Mouse (Mus musculus) testis, postnatal 14 days (tissue): Measurements from ENCODE around the gene Slc28a2.
"Not testable (repeated sequence)": the region's sequence is repeated elsewhere in the genome, so short reads cannot be mapped to it uniquely, and the experiment has no call there.

Experiments used
- DNase-seq: peaks from one replicate; pipeline ENCODE4 v3.0.0; 2021; ENCODE audit warnings: low spot score

Slc28a2 gene

DNA sequence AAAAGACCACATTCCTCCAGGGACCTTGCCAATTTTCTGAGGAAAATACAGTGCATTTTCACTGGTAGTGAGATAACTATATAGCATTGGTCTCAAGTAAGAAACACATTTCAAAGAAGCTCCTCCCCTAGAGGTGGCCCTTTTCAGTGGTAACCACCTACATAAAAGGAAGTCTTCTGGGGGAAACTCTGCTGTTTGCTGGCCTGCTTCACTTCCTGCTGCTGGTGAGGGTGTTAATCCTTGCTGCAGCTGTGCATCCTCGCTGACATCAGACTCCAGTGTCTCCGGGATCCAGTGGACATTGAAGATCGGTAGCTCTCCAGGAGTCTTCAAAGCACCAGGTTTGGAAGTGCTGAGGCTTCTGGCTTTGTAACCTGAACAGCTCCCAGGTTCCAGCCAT is at the start of gene Slc28a2:
Slc28a2 (plus strand) TSS at position 278 of the 400 bp plus-strand sequence.
- DNase-seq, result not testable (repeated sequence)

DNA sequence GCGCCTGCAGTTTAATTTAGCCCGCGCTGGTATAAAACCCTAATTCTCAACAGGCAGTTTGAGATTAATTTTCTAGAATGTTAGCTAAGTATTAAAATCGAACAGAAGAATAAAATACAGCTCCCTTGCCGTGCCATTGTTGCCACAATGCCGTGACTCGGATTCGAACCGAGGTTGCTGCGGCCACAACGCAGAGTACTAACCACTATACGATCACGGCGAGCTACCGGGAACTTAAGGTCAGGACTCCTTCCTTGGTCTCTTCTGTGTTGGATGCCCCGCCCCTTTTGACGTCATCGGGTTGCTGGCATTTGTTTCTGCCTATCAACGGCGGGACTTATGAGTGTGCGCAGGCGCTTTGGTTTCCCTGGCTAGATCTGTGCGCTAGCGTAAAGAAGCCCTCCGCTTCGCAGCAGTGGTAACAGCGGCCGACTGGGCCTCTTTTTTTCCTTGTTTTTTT is 49.0 kb upstream of the Slc28a2 start:
- peak; percentile 94 for DNase-seq

DNA sequence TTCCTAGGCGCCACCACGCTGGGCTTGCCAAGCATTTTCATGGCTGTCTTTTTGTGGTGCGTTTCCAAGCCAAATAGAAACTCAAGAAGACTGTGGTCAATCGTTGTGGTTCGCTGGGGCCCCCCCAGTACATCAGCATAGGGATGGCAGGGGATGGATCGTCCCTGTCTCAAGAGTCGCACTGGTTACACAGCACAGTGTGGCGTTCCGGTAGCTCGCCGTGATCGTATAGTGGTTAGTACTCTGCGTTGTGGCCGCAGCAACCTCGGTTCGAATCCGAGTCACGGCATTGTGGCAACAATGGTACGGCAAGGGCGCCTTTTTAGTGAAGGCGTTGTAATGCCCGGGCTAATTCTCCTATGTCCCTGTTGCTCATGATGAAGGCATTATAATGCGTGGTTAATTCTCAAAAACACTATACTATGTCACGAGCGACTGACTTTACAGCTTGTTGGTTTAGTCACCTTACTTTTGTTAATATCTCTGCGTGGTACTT is 48.5 kb upstream of the Slc28a2 start:
- peak; percentile 66 for DNase-seq

DNA sequence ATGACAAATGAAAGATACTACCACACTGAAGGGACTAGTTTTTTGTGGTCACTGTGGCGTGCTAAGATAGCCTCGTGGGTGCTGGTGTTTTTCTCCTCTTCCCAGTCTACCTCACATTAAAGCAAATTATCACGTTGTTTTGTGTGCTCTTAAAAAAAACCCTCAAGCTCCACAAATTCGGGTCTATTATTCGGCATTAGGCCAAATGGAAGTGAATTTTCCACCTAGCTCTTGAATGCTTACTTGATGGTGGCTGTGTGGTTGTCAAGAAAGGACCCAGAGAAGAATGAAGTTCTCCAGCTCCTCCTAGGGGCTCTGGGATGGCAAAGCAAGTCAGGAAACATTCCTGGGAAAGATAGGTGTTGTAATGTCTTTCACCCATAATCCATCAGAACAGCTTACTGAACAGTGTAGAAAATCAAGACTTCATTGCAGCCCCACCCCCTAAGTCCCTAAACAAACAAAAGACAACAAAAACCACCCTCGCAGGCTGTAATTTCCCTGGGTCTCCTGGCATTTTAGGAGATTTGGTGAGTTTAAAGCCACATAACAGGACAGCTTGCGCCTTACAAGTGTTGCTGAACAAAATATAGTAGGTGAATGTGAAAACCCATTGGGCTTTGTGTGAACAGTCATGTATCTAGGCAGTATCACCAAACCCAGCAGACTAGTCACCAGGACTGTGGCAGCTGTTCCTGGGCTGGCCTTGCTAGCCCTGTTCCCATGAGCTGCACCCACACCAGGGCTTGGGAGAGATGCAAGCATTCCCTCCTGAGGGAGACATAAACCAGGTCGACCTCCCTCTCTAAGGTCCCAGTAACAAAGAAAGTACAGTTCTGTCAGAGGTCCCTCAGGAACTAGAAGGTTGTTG is 47.6 kb upstream of the Slc28a2 start:
- no peak for DNase-seq

DNA sequence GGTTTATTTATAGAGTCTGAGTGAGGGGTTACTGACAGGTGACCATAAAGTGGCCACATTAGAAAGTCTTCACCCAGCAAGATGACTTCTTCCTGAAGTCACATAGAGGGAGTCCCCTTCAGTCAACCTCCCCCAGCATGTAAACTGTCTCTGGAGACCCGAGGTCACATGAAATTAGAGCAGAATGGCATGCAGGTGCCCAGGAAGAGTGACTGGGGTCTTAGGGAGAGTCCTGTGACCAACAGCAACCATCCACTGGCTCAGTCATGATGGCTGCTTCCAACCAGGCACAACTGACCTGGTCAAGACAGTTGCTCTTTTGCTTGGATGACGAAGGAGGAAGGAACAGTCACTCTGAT is 47.0 kb upstream of the Slc28a2 start:
- DNase-seq, result no peak

DNA sequence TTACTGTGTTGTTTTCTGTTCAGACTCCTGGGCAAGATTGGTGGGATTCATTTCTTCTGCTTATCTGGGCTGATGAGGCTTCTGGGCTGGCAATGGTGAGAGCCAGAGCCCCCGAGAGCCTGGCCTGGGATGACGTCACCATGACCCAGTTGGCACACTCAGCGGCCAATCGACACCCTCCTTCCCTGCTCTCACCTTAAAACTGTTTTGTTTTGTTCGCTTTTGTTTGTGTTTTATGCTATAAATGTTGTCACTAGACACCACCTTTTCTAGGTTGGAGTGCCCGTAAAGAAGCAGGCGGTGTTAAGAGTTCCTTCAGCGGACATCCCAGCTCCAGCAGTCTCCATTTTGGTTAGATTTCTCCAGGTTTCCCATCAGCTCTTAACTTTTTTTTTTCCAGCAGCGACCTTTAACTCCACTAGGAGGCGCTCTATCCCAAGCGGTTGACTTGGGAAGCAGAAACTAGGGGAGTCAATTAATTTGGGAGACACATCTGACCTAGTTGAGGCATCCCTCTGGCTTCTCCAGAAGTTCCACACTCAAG is 45.4 kb upstream of the Slc28a2 start:
- DNase-seq, result peak; percentile 36

DNA sequence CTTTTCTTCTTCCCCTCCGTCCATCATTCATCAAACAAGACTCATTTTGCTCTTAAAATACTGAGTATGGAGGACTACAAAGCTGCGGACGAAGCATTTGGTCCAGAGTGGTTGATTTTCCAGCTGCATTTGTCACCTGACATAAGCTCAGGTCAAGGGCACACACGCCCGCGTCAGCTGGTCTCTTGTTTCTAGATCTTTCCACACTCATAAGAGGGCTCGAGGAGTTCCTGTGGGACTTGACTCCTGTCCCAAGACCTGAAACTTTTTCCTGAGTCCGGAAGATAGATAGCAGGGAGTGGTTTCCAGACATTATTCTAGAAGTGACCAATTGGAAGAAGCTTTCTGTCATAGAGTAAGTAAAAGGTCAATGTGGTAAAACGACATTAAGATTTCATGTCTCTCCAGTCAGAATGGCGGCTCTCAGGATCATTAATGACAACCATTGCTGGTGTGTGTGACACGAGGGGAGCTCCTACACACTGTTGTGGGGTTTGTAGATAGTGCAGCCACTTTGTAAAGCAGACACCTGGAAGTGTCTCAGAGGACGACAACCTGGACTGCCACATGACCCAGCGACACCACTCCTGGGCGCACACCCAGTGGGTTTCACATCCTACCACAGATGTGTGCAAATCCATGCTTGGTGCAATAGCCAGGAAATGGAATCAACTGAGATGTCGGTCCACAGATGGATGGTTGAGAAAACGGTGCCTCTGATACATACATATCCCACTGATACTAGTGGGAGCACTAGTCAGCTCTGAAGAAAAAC is 44.8 kb upstream of the Slc28a2 start:
- no peak for DNase-seq

DNA sequence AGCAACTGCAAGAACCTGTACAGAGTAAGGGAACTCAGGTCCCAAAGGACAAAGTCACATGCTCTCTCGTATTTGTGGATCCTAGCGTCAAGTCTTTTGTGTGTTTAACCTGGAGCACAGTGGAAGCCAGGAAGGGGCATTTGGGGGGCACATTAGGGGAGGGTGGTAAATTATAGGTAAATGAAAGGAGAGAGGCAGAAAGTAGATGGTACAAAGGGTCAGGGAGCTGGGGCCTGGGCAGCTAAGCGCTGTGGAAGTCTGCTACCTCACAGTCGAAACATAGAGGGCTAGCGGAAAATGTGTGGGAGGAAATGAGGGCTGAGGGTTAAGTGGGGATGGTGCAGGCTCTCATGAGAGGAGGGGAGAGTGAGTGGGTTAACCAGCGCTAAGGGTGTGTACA is 44.2 kb upstream of the Slc28a2 start:
- DNase-seq, result no peak

DNA sequence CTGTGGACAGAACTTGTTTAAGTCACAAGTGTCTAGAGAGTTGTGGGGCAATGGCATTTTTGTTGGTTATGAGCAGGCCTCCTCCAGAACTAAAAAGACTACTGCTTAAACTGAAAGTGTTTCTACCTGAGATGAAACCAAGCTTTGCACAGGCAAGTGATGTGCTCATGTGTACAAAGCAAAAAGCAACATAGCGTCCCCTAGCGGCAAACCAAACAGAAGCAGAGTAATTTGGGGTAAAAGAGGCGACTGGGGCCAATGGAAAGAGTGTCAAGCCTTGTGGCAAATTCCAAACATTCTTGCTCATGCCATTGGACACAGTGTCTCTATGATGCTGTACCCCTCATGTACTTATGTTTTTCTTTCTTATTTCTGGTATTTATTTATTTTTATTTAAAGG is 41.2 kb upstream of the Slc28a2 start:
- no peak for DNase-seq

DNA sequence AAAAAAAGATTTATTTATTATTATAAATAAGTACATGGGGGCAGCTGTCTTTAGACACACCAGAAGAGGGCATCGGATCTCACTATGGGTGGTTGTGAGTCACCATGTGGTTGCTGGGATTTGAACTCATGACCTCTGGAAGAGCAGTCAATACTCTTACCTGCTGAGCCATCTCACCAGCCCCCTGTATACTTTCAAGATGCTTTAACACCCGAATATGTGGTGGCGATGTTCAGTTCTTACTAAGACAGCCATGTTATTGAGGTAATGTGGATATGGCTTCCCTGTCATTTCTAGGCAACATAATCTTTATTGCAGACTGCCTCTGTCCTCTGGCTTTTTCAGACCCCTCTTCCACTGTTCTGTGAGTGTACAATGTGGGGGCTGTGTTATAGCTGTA is 39.1 kb upstream of the Slc28a2 start:
- not testable (repeated sequence) for DNase-seq

DNA sequence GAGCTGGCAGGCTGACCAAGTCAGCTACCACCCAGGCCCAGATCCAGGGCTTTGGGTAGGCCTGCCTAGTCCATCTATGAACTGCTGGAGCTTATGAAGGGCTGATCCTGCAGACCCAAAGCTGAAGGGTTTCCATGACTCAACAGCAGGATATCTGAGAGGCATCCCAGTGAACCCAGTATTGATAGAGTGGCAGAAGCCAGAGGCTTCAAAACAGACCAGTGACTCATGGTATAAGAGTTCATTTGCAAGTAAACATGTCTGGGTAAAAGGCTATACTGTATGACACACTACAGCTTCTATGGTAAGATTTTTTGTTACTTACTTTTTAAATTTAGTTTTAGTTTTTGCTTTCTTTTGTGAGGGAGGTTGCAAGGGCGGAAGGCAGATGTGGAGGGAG is 30.1 kb upstream of the Slc28a2 start:
- no peak for DNase-seq

DNA sequence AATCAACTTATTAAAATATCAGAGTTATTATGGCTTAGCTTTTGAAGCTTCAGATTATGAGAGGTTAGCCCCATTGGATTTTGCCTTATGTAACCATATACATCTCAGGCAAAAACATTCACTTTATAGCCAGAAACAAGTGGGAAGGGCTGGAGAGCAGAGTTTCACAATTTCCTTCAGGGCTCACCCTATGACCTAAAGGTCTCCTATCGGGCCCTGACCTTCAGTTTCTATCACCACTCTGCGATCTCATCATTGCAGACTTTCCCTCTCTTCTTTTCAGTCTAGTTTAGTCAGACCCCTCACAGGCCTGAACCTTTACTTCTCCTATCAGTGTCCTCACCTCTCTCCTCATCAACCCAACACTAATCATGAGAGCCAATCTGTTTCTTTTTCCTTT is 18.7 kb upstream of the Slc28a2 start:
- no peak for DNase-seq

DNA sequence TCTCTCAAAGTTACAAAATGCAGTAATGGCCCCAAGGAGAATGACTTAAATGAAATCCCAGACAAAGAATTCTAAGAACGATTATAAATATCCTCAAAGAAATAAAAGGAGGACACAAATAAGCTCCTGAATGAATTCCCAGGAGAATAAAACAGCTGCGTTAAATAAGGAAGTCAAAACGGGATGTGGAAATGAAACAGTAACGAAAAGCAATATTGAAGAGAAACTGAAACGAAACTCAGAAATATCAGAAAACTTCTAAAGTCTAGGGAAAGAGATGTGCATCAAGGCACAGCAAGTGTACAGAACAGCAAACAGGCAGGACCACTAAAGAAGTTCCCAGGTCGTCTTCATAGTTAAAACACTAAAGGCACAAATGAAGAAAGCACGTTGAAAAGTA is 17.3 kb upstream of the Slc28a2 start:
- DNase-seq, result no peak

DNA sequence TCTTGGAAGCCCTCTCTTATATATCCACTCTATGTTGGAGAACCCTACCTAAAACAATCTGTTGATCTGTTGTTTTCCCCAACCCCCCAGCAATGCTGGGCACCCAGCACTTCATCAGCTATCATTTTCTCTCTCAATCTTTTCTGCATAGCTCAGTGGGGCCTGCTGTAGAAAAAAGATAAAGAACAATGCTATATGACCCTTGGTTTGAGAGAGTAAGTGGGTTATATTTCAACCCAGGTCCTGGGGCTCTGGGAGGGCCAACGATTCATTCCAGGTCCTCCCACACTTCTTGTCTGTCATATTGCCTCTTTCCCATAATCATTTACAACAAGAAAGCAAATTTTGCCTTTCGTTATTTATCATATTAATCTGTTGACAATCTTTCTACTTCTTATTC is 368 bp downstream of the Slc28a2 start:
- not testable (repeated sequence) for DNase-seq

DNA sequence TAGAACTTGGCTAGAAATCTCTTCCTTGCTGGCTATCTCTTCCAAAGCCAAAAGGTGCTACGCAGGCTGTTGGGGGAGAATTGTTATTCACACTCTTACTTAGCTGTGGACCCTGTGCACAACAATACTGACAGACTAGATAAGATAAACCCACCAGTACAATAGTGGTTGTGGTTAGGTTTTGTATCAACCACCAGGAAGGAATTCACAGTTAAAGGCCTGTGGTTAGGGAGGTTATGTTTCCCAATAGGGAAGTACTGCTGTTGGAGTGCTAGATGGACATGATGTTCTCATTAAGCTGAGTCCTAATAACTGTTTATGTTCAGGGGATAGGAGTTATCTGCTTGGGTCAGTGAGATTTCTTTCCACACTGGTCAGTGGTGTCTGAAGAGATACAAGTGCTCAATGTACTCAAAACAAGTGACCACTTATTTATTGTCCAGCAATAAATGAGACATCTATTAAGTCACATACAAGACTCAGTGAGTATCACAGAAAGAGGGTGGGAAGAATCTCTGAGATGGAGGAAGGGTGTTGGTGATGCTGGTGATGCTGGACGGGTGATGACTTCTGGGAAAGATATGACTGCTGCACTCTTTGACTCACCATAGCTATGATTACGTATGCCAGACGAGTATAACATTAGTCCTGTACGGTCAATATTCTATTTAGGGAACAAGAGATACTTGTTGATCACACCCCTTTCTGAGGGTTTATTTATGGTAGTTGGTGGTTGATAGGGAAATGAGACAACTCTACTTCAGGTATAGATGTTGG is 12.6 kb downstream of the Slc28a2 start:
- not testable (repeated sequence) for DNase-seq

DNA sequence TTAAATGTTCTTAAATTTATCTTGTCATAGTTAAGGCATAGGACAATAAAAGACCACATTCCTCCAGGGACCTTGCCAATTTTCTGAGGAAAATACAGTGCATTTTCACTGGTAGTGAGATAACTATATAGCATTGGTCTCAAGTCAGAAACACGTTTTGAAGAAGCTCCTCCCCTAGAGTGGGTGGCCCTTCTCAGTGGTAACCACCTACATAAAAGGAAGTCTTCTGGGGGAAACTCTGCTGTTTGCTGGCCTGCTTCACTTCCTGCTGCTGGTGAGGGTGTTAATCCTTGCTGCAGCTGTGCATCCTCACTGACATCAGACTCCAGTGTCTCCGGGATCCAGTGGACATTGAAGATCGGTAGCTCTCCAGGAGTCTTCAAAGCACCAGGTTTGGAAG is 14.2 kb downstream of the Slc28a2 start:
- DNase-seq, result not testable (repeated sequence)

DNA sequence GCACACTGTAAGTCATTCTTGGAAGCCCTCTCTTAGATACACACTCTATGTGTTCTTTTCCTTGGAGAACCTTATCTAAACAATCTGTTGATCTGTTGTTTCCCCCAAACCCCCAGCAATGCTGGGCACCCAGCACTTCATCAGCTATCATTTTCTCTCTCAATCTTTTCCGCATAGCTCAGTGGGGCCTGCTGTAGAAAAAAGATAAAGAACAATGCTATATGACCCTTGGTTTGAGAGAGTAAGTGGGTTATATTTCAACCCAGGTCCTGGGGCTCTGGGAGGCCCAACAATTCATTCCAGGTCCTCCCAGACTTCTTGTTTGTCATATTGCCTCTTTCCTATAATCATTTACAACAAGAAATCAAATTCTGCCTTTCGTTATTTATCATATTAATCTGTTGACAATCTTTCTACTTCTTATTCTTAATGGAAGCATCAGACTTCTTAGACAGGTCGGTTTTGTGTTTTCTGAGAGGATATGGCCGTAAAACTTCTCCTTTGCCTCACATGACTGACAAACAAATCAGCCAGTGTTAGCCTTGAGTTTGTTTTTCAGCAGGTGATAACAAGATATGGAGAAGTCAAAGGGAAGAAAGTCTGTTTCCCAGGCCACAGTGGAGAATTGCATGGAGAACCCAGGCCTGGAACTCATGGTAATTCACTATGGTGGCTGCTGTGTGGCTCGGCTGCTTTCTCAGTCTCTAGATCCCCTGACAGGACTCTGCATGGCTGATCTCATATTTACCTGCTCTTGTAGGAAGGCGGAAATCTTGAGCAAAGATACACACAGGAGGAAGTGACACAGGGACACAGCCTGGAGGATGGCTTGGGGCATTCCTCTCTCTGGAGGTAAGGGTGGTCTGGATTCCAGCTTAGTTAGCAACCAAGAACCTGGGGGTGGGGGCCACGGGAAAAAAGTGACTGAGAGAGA is 15.0 kb downstream of the Slc28a2 start:
- no peak for DNase-seq

DNA sequence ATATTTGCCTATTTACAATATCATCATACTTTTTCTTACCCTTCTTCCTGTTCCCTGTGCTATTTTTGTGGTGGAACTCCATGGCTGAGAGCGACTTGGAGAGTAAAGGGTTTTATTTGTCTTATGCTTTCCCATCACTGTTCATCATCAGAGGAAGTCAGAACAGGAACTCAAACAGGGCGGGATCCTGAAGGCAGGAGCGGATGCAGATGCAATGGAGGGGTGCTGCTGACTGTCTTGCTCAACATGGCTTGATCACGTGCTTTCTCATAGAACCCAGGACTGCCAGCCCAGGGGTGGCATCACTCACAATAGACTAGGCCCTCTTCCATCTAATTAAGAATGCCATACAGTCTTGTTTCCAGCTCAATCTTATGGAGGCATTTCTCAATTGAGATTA is 24.1 kb downstream of the Slc28a2 start:
- no peak for DNase-seq

DNA sequence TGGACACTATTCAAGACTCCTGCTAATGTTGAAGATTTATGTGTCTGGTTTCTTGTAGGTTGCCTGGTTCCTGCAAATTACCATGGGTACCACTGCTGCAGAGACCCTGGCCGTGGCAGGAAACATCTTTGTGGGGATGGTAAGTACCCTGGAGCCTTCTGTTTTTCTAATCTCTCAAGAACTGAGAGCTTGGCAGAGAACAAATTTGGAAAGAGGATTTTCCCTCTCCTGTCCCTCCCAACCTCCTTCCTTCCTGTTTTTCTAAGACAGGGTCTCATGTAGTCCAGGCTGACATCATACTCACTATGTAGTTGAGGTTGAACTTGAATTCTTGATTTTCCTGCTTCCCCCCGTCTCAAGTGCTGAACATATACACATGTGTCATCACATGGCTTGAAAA is 26.1 kb downstream of the Slc28a2 start:
- DNase-seq, result no peak

DNA sequence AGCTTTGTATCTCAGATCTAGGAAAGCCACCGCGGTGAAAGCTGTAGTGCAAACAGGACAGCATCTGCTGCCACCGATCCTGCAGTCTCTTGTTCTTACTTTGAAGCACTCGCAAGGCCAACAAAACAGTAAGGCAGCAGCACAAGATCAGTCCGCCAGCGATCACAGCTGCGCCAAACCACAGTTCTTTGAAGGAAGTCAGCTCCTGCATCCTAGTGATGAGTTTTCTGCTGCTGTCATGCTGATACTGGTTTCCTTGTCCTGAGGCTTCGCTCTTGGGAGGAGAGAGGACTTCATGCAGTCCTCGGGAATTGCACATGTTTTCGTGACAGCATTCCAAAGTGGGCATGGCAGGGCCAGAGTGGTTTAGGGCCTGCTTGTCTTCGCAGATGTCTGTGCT is 40.6 kb downstream of the Slc28a2 start:
- no peak for DNase-seq
